Mouse (Mus musculus): ENCODE results near the gene Btbd7.

The Btbd7 gene

DNA sequence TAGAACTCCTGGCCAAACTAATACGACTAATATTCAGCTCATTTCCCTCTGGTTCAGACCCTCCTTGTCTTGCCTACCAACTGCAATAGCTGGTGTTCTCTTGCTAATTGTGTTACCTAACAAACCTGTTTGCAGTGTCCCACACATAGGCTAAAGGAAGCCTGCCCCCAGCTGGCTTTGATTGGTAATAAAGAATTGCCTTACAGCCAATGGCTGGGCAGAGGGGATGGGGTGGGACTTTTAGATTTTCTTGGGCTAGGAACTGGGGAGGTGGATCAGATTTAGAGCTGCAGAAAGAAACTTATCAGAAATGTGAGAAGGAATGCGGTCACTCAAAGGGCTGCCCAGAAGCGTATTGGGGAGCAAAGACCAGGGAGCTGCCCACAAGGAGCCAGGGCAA, 98.8 kb downstream of the Btbd7 start:
- DNase-seq, result no peak

- no peak for DNase-seq
These were observed 100.1 kb downstream of the Btbd7 start for GRCm38 (mm10) chr12:102778151-102778550.

GRCm38 (mm10) chr12:102776035-102776434, 102.2 kb downstream of the Btbd7 start:
- no peak for DNase-seq

DNA sequence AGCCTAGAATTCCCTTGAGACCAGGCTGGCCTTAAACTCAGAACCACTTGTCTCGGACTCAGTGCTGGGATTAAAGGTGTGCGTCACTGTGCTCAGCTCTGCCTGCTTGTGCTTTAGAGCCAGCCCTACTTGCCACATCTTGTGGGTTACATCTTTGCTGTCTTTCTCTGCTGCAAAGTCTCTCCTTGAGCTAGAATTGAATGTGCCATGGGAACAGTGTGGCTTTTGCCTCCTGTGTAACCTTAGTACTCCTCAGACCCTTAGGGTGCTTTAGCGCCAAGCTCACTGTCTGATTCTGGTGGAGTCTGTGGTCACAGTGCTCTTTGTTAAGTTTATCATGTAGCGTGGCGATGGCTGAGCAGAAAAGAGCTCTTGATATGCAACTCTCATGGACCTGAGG, 105.6 kb downstream of the Btbd7 start:
- DNase-seq, result no peak

DNA sequence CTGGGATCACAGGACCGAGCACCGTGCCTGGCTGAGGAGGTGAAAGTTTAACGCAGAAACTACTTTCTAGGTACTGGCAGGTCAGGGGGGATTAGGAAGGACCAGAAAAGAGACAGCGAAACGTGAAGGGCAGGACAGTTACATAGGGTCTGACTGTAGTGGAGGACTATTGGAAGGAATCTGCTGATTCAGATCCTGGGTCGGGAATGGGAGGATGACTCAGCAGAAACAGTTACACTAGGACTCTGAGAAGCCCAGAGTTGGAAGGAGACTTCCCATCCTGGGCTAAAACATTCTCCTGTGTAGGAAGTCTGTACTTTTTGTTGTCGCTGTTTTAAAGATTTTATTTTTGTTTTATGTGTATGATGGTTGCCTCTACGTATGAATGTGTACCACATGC, 106.7 kb downstream of the Btbd7 start:
- DNase-seq, result no peak

GRCm38 (mm10) chr12:102769000-102769399, 109.3 kb downstream of the Btbd7 start:
- DNase-seq, result no peak

GRCm38 (mm10) chr12:102763696-102764095, 114.6 kb downstream of the Btbd7 start:
- DNase-seq, result no peak

DNA sequence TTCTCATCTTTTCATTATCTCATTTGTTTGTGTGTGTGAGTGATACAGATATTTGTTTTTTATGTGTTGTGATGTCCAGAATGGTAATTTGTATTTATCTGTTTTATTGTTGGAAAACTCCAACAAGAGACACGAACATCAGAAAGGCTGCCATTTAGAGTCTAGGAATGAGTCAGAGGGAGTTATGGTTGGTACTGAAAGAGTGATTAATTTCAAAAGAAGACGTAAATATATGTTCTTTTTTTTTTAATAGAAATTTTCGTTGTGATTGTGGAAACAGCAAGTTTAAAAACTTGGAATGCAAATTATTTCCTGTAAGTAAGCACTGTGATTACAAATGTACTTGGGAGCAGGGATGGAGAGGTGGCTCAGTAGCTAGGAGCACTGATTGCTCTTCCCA, 116.6 kb downstream of the Btbd7 start:
- no peak for DNase-seq

- DNase-seq, result no peak
These were observed 119.3 kb downstream of the Btbd7 start for GRCm38 (mm10) chr12:102758936-102759335.

DNA sequence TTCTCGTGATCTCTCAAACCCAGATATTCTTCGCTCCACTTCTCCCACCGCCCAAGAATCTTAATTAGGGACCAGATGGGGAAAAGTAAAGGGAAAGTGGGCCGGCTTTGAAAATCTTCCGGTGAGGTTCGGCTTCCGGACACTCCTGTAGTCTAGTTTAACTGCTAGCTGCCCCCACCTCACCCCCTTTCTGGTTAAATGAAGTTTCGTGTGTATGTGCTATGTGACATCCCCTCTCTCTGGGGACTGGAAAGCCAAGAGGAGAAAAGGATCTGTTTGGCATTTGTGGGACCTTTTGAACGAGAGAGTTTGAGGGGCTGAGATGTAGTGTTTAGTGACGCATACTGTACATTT, 119.9 kb downstream of the Btbd7 start, which contains the start of gene Gm20604:
Gene Gm20604 (minus strand): TSS at position 270 of the 354 bp plus-strand sequence.
- no peak for DNase-seq

DNA sequence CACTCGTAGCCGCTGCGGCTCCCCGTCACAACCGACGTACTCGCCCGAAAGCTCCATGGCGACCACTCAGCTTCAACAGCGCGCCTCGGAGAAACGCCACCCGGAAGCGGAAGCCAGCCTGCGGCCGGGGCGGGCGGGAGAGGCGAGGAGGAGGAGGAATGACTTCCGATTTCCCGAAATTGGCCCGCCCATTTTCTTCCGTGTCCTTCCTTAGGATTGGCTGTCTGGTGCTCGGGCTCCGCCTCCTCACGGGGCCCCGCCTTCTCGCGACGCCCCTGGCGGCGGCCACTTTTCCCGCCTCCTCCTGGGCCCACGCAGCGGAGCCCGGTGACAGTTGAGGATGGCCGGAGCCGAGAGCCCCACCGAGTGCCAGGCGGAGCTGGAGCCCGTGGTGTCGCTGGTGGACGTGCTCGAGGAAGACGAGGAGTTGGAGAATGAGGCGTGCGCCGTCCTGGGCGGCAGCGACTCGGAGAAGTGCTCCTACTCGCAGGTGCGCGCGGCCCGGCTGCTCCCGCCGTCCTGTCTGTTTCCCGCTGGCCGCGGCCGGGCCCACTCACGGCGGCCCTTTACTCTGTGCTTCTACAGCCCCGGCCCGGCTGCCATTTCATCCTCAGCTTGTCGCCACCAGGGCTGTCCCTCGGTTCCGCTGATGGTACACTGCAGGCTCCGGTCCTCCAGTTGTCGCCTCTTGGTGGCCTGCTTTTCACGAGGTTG, 120.4 kb downstream of the Btbd7 start, which contains the start of the genes Gm28051, Gon7 and Ubr7:
Gene Gm28051 (minus strand): TSS at position 77 of the 714 bp plus-strand sequence.
Gene Gon7 (minus strand): TSS at position 115 of the 714 bp plus-strand sequence.
Gene Ubr7 (plus strand): TSS at position 279 of the 714 bp plus-strand sequence.
- DNase-seq, result peak; percentile 97

- DNase-seq, result no peak
These were observed 121.1 kb downstream of the Btbd7 start for GRCm38 (mm10) chr12:102757055-102757688.

- DNase-seq, result no peak
These were observed 122.0 kb downstream of the Btbd7 start for GRCm38 (mm10) chr12:102756304-102756703.

- no peak for DNase-seq
These were observed 130.0 kb downstream of the Btbd7 start for GRCm38 (mm10) chr12:102748256-102748655.

- DNase-seq, result no peak
These were observed 133.4 kb downstream of the Btbd7 start for GRCm38 (mm10) chr12:102744839-102745238.

DNA sequence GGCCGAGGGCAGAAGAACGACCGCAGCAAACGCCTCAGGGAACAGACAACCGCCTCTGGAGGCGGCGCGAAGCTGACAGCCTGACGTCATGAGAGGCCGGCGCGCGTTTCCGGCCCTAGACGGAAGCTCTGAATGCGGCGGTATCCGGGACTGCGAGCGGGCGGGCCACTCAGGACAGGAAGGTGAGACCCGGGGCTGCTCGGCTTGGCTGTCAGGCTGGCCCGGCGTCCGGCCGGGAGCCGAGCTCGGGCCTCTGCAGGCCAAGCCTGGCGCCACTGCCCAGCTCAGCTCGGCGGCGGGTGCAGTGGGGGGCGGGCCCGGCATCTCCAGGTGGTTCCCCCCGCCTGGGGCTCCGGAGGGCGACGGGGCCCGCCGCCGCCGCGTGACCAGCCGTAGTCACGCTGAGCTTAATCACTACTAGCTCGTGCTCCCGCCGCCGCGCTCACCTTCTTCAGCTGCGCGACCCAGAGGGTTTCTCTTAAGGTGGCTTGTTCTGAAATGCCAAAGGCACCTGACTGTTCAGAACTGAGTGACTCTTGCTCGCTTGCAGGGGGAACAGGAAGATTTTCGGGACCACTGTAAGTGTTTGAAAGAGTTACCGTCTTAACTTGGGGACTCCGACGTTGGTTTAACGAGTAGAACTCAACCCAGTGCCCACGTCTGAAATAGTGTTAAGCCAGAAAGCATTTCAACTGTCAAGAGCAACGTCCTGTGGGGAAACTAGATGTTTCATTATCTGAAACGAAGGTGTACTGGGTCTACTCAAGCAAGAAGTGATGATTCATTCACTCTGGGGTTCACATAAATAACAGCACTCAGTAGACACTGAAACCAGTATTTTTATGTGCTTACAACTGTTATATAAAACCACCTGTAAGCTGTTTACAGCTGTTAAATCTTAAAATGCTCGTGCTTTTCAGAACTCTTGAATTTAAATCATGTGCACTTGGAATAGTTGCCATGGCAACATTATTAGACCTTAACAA, 134.4 kb downstream of the Btbd7 start, which contains the start of the genes Moap1 and Tmem251:
Gene Moap1 (minus strand): TSS at position 73 of the 986 bp plus-strand sequence.
Gene Tmem251 (plus strand): TSS at position 174 of the 986 bp plus-strand sequence.
- peak; percentile 92 for DNase-seq

- no peak for DNase-seq
These were observed 135.2 kb downstream of the Btbd7 start for GRCm38 (mm10) chr12:102743036-102743588.

- DNase-seq, result no peak
These were observed 136.2 kb downstream of the Btbd7 start for GRCm38 (mm10) chr12:102742056-102742455.

GRCm38 (mm10) chr12:102740285-102740684, 138.0 kb downstream of the Btbd7 start:
- no peak for DNase-seq

DNA sequence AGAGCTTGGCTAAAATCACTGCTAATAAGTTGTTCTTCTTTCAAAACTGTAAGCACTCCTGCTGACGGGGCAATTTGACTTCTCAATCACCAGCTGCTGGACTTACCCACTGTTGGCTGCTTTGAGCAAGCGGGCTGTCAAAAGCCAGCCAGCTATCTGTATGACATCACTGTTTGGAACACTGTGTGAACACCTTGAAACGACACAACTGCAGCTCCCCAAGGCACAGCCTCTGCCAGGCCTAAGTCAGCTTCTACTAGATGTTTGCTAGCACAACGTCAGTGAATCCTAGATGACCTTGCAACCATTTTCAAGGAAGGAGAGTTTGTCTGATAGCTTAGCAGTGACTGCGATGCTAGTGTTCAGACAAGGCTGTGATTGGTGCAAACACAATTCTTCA, 139.2 kb downstream of the Btbd7 start:
- DNase-seq, result no peak

DNA sequence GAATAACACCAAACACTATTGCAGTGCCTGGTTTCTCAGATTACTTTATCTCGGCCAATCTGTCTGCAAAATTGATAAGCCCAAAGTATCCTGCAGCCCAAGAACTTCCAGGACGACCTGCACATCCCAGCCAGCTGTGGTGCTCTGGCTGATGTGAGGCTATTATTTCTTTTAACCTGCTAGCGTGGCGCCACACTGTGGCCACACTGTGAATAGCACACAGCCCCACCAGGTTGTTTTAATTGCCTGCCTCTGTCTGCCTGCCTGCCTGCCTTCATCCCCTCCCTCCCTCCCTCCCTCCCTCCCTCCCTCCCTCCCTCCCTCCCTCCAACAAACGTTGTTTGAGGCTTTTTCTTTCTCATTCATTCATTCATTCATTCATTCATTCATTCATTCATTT, 144.9 kb downstream of the Btbd7 start:
- DNase-seq, result peak; percentile 65

GRCm38 (mm10) chr12:102730798-102731619, 147.3 kb downstream of the Btbd7 start:
- no peak for DNase-seq
